Mouse (Mus musculus) olfactory bulb, adult 2 months (tissue): ENCODE measurements around the gene Hexim2.

Source experiments
- CTCF ChIP-seq: fragments of 200-500 bp; IDR thresholded peaks from 2 replicates; pipeline ENCODE4 v1.5.1; 2012; ENCODE audit warnings: low read depth, mild to moderate bottlenecking, low read length, moderate library complexity; ENCODE audit not compliant: insufficient read depth
- POLR2A ChIP-seq: fragments of 200-500 bp; IDR thresholded peaks from 2 replicates; pipeline ENCODE4 v1.6.1; 2012; ENCODE audit warnings: mild to moderate bottlenecking, low read depth, low read length, moderate library complexity; ENCODE audit not compliant: insufficient read depth

DNA sequence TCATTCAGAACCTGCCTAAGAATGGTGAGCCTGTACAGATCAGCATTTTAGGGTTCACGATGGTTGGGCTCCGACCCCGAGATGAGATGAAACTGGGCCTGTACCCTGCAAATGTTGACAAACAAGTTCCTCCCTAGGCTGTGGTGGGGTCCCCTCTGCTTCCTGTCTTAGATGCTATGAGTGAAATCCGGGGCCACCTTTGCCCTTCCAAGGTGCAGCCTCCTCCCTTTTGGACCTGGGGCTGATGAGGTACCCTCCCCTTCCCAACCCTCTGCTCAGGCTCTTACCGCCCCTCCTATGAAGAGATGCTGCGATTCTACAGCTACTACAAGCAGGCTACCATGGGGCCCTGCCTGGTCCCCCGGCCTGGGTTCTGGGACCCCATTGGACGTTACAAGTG is 28.6 kb upstream of the Hexim2 start:
- TF ChIP-seq POLR2A (no peak), CTCF (no peak)
